24 mouse cellular contexts compared by ENCODE assay signal in genomic region chr19:55290621-55291270, GRCm38 (mm10). TPM values are rescaled to one million over a fixed set of nuclear protein-coding genes. Genes with fewer than 3 reads are reported as not detected.
"Had no signal": no experiment of that assay in that cellular context is flagged by ENCODE, and none has a peak within 500 bp of the region (broad histone marks: within the 10 kb centered on the region; RNA-seq: fewer than 3 reads in every experiment).

No protein-coding gene starts in this region.

- H3K27me3 ChIP-seq: midbrain, embryonic 12.5 days; midbrain, embryonic 15.5 days; neural tube, embryonic 12.5 days; neural tube, embryonic 15.5 days; stomach, embryonic 15.5 days had no signal

- H3K4me2 ChIP-seq: midbrain, embryonic 12.5 days; midbrain, embryonic 15.5 days; neural tube, embryonic 12.5 days; neural tube, embryonic 15.5 days; stomach, embryonic 15.5 days had no signal

- DNase-seq: kidney, adult 2 months; kidney, postnatal 25 days; layer of hippocampus, adult 9-11 months; lung, adult 2 months; lung, postnatal 14 days; lung, postnatal 4 days; right cerebral cortex, adult 18-20 months; right cerebral cortex, postnatal 14 days; right cerebral cortex, postnatal 4 days; spleen, adult 18-20 months; thymus, postnatal 25 days had no signal

- H3K4me3 ChIP-seq: layer of hippocampus, adult 2 months; left cerebral cortex, adult 2 months; midbrain, embryonic 12.5 days; midbrain, embryonic 15.5 days; neural tube, embryonic 12.5 days; neural tube, embryonic 15.5 days; stomach, embryonic 15.5 days had no signal

- ATAC-seq: intestine, postnatal 0 days; midbrain, embryonic 15.5 days had no signal

- H3K9ac ChIP-seq: liver, embryonic 14.5 days; midbrain, embryonic 12.5 days; midbrain, embryonic 15.5 days; neural tube, embryonic 12.5 days; neural tube, embryonic 15.5 days; stomach, embryonic 15.5 days had no signal

- H3K4me1 ChIP-seq: midbrain, embryonic 15.5 days; neural tube, embryonic 12.5 days; neural tube, embryonic 15.5 days; stomach, embryonic 15.5 days had no signal

- H3K9me3 ChIP-seq: midbrain, embryonic 12.5 days; midbrain, embryonic 15.5 days; neural tube, embryonic 12.5 days; neural tube, embryonic 15.5 days; stomach, embryonic 15.5 days had no signal

- H3K27ac ChIP-seq: kidney, postnatal 0 days; layer of hippocampus, adult 2 months; left cerebral cortex, adult 2 months; liver, embryonic 14.5 days; midbrain, embryonic 12.5 days; midbrain, embryonic 15.5 days; neural tube, embryonic 12.5 days; neural tube, embryonic 15.5 days; stomach, embryonic 15.5 days had no signal

RNA-seq across cellular contexts. Expression of gene Gucy2g, which starts 49.7 kb away (rescaled TPM):
- total RNA-seq: megakaryocyte, adult 5-6 weeks had no signal
- polyA plus RNA-seq: intestine, embryonic 14.5 days; limb, embryonic 11.5 days; midbrain, embryonic 12.5 days; midbrain, embryonic 15.5 days; neural tube, embryonic 12.5 days had no signal
